Mouse (Mus musculus) embryo, embryonic 10.5 days (tissue): ENCODE measurements at regions not wholly inside any gene's neighbourhood (a gene's known extent, or its start where the extent isn't known, plus 50 kb on each side); places are given as distances from the start of the nearest gene placed in this dataset.

ENCODE experiments used
- DNase-seq: peaks from one replicate; pipeline ENCODE4 v3.0.0-alpha.2; 2015; ENCODE audit warnings: low spot score

DNA sequence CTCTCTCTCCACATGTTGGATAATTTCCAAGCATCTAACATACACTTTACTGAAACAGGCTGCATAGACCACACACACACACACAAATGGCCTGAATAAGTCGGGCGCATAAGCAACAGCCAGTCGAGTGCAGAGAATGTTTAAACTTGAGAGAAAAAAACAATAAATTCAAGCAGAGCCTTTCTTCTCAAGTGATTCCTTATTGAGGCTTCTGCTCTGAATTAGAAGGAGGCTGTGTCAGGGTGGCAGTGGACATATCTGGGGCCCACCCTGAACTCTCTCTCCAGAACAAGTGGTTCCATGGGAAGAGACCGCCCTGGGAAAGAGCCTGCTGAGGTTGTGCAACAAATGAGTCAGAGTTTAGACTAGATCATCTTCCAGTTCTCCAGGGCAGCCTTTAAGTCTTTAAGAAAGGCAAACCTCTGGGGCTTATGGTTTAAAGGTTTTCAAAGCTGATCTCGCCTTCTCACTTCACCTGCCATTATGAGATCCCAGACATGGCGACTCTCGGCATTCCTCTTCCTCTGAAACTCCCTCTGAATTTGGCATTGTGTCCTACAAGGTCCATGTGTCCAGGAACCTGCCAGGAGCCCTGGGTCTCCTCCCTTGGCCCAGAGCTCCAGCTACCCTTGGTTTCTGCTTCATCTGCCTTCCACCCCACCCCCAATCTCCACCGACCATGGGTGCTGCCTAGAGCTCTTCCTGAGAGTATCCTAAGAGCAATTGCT, 445.3 kb downstream of the Wdr11 start:
- DNase-seq = no peak

GRCm38 (mm10) chr7:130037573-130037925, 445.9 kb downstream of the Wdr11 start:
- no peak for DNase-seq

- no peak for DNase-seq
These were observed 448.9 kb downstream of the Wdr11 start for GRCm38 (mm10) chr7:130040596-130040995.

DNA sequence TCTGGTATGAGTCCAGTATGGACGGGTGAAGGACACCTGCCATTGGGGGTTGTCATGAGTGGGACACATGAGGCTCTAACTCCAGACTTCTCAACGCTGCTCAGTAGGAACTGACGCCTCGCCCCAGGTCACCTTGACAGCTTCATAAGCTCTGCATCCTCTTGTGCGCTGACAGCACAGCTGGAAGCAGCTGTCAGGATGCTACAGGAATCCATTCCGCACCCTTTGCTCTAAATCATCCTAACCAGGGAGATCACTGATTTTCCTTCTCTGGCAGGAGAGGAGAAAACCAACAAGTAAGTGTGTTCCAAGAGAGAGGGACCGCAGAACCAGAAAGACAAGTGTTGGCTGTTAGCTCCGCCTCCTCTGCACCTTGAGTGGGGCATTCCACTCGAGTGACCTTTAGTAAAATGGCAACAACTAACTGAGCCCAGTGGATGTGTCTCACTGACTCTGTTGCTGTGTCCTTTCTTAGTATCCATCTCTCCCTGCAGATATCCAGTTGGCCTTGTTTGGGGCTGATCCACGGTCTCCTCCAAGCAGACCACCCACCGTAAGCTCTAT, 449.8 kb downstream of the Wdr11 start:
- DNase-seq = no peak

DNA sequence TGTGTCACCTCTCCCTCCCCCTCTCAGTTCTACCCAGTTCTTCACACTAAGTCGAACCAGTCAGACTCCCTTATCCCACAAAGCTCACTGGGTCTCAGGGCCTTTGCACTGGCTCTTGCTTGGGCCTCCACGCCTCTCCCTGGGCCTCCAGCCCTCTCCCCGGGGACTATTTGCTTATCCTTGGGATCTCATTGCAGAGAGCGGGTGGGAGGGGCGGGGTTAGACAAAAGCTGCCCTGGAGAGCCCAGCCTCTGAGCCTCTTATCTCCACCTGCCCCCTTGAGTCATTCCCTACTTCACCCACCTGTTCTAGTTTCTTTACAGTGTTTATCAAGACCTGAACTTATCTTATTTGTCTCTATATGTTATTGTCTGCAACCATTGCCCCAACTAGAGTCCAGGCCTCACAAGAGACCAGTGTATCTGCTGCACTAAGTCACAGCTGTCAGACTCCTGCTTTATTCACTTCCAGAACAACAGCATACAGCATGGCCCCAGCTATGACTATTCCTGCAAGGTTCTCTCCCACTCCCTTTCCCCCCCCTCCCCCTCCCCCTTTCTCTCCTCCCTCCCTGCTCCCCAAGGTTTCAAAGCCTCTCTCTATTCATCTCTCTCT, 450.7 kb downstream of the Wdr11 start:
- no peak for DNase-seq

- DNase-seq = no peak
These were observed 452.0 kb downstream of the Wdr11 start for GRCm38 (mm10) chr7:130043397-130044234.

DNA sequence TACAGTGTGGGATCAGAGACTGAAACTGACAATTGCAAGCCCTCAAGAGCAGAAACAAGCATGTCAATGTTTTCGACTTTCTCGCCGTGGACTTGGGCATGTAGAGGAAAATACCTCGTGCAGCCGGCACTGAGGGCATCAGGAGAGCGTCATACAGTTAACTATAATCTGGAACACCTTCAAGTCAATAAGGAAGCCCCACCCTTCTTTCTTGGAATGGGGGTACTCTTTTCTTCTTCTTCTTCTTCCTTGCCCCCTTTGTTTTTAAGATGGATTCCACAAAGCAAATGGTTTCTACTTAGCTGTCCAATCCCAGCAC, 452.5 kb downstream of the Wdr11 start:
- no peak for DNase-seq

GRCm38 (mm10) chr7:130044581-130044980, 452.9 kb downstream of the Wdr11 start:
- DNase-seq = no peak

- no peak for DNase-seq
These were observed 454.4 kb downstream of the Wdr11 start for GRCm38 (mm10) chr7:130046086-130046485.

GRCm38 (mm10) chr7:130047293-130048034, 455.8 kb downstream of the Wdr11 start:
- no peak for DNase-seq

DNA sequence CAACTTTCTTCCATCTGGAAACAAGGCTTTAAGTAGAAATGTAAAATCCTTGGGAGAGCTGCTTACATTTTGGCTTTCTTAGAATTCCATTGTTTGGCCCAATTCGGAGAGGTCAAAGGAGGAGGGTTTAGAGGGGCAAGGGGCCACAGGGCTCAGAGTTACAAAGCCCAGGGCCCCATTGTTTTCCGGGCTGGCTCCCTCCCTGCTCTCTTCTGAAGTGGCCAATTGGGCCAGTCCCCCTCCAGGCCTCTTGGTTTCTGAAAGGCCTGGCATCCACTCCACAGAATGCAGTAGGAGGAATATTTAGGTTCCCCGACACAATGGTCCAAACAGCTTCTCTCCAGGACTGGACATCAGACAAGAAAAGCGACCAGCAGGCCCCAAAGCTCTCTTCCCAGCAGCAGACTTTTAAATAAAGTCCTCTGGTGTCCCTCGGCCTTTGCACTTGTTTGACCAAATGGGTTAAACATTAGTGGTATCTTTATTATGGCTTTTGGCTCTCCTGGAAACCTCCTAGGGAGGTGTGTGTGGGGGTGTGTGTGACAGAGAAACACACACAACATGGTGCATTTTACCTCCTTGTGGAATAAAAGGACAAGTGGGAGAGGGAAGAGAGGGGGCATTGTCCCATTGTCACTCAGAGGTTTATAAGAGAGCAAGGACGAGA, 456.6 kb downstream of the Wdr11 start:
- DNase-seq = peak; percentile 84

- DNase-seq = no peak
These were observed 457.8 kb downstream of the Wdr11 start for GRCm38 (mm10) chr7:130049461-130049860.

- DNase-seq = no peak
These were observed 458.5 kb downstream of the Wdr11 start for GRCm38 (mm10) chr7:130050120-130050519.

GRCm38 (mm10) chr7:130052376-130052775, 460.7 kb downstream of the Wdr11 start:
- DNase-seq = no peak

DNA sequence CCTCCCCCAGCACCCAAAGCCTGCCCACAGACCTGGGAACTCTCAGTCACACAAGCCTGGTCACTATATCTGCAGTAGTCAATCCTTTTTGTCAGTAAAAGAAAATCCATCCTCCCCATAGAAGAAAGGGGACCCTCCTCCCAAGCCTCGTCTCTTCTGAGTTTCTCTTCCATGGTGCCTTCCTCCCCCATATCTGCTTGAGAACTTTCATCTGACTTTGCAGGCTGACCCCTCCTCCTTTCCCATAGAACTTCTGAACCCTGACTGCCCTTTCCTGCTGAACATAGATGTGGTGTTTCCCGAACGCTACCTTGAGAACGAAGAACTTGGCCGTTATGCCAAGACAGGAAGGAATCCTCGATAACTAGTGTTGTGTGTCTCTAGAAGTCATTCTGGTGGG, 462.5 kb downstream of the Ate1 start:
- DNase-seq = no peak

GRCm38 (mm10) chr7:130058267-130058666, 461.9 kb downstream of the Ate1 start:
- no peak for DNase-seq

GRCm38 (mm10) chr7:130059684-130060607, 460.2 kb downstream of the Ate1 start:
- DNase-seq = peak; percentile 52

DNA sequence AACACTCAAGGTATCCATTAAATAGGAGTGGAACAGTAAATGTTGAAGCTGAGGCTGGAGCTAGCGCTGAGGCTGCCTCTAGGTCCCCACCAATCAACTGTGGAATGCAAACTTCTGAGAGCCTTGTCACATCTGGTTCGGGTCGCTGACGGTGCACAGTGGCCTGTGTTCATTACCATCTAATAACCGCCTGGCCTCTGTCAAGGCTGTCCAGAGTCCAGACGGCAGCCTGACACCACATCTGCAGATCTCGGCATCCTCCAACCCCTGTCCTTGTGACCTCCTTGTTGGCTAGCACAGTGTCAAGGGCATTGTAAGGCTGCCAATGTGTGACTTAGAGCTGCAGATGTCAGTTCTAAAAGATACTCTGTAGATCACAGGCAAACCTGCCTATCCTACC, 455.7 kb downstream of the Ate1 start:
- DNase-seq = peak; percentile 76

DNA sequence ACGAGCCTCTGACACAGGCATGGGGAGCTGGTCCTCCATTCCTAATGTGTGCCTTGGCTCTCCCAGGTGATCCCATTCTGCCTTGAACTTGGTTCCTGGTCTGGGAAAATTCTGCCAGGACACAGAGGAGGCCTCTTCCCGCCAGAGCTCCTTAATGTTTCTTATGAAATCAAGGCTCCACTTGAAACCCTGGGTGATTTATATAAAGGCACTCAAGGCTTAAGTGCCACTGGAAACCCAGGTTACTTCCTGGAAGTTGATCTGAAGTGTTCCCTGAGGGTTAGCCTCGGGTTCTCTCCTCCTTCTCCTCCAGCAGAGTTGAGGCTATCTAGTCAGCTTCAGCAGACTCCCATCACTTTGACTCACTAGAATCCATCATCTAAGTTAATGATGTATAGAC, 451.9 kb downstream of the Ate1 start:
- no peak for DNase-seq

DNA sequence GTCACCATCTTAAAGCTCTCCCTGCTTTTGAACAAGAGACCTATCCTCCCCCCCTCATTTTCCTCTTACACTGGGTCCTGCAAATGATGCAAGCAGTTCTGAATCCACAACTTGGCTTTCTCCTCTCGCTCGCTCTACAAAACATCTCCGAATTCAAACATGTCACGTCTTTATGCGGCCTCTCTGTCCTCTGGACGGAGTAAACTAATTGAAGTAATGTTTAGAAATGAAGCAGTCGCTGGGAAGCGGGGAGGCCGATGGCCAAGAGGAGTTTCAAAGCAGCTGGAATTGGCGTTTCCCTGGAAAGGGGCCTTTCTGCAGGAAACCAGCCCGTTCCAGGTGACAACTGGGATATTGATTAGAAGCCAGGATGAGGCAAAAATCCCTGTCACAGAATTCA, 446.8 kb downstream of the Ate1 start:
- DNase-seq = peak; percentile 18
